Mouse (Mus musculus): ENCODE results near the gene Pvr. TPM values are rescaled to one million over a fixed set of nuclear protein-coding genes. Genes with fewer than 3 reads are reported as not detected.

Pvr gene
- polyA plus RNA-seq, 1 experiment, result 74.9 TPM

- no peaks in the 10 kb centered on the region for H3K36me3 ChIP-seq (ENCODE audit: control insufficient read depth, insufficient read depth, low read length)
- no peaks in the 10 kb centered on the region for H3K27me3 ChIP-seq (ENCODE audit: control insufficient read depth, insufficient read depth, low read length)
- WGBS, result 97% methylated on average over 8 of the region's 8 CpGs
- H3K27ac ChIP-seq (ENCODE audit: control insufficient read depth, insufficient read depth, low read length), result no peak overlapping the region
- peaks cover 29% of the 10 kb centered on the region for H3K4me1 ChIP-seq (replicated peaks; ENCODE audit: control insufficient read depth, insufficient read depth, low read length)
- no peak for DNase-seq
- TF ChIP-seq CTCF (IDR thresholded peaks at IDR 0.05; ENCODE audit: borderline replicate concordance, control insufficient read depth, extremely low read depth, insufficient read depth, low read length, poor library complexity) (no peak), POLR2A (IDR thresholded peaks at IDR 0.05; ENCODE audit: control insufficient read depth, extremely low read depth, insufficient read depth, low read length, poor library complexity) (no peak)
- no peak overlapping the region for H3K4me3 ChIP-seq (ENCODE audit: control insufficient read depth, insufficient read depth, low read length)
These were observed 55.5 kb downstream of the Pvr start for GRCm38 (mm10) chr7:19865246-19866036.

- H3K27me3 ChIP-seq (ENCODE audit: control insufficient read depth, insufficient read depth, low read length), result no peaks in the 10 kb centered on the region
- no peak for DNase-seq
- peaks cover 38% of the 10 kb centered on the region for H3K4me1 ChIP-seq (replicated peaks; ENCODE audit: control insufficient read depth, insufficient read depth, low read length)
- WGBS, result 84% methylated on average over 2 of the region's 2 CpGs
- H3K4me3 ChIP-seq (ENCODE audit: control insufficient read depth, insufficient read depth, low read length), result no peak overlapping the region
- H3K27ac ChIP-seq (ENCODE audit: control insufficient read depth, insufficient read depth, low read length), result no peak overlapping the region
- TF ChIP-seq POLR2A (IDR thresholded peaks at IDR 0.05; ENCODE audit: control insufficient read depth, extremely low read depth, insufficient read depth, low read length, poor library complexity) (no peak), CTCF (IDR thresholded peaks at IDR 0.05; ENCODE audit: borderline replicate concordance, control insufficient read depth, extremely low read depth, insufficient read depth, low read length, poor library complexity) (no peak)
- no peaks in the 10 kb centered on the region for H3K36me3 ChIP-seq (ENCODE audit: control insufficient read depth, insufficient read depth, low read length)
These were observed 56.7 kb downstream of the Pvr start for GRCm38 (mm10) chr7:19864241-19864640.

DNA sequence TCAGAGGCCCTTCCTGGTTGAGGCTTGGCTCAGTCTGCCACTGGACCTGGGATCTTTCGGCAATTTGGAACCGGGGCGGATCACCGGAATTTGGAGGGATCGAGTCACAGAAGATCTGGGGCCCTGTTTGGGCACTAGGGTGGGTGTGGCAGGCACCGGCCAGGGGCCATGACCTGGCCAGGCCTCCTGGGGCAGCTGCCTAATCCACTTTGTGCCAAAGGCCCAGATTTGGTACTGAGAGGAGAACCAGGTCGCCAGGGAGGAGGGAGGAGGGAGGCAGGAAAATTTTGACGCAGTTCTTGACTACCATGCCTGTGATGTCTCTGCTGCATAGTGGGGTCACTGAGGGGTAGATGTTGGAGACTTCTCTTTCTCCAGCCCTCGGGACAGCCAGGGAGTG is 59.8 kb downstream of the Pvr start, which contains the start of gene Ceacam16:
Ceacam16 (minus strand) TSS at position 101 of the 400 bp plus-strand sequence.
- no peak for DNase-seq
- 94% methylated on average over 9 of the region's 9 CpGs for WGBS

DNA sequence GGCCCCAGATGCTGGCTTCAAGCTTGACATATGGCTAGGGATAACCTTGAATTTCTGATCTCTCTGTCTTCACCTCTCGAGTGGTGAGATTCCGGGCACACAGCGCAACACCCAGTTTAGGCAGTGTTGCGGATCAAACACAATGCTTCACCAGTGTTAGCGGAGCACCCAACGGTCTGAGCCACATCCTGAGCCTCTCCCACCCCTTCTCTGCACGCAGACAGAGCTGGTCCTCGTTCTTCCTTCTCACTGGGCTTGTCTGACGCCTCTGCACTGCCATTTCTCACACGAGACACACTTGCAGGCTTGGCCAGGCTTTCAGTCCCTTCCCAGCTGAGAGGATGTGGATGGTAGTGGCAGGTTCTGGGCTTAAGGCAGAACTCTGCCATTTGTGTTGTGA is 61.2 kb downstream of the Pvr start:
- Histone ChIP-seq H3K27ac (ENCODE audit: control insufficient read depth, insufficient read depth, low read length) (no peak overlapping the region), H3K4me1 (replicated peaks; ENCODE audit: control insufficient read depth, insufficient read depth, low read length) (peaks cover 25% of the 10 kb centered on the region), H3K27me3 (ENCODE audit: control insufficient read depth, insufficient read depth, low read length) (no peaks in the 10 kb centered on the region), H3K36me3 (ENCODE audit: control insufficient read depth, insufficient read depth, low read length) (no peaks in the 10 kb centered on the region), H3K4me3 (ENCODE audit: control insufficient read depth, insufficient read depth, low read length) (no peak overlapping the region)
- peak; percentile 45 for DNase-seq
- WGBS, result 2% methylated on average over 10 of the region's 10 CpGs
- TF ChIP-seq POLR2A (IDR thresholded peaks at IDR 0.05; ENCODE audit: control insufficient read depth, extremely low read depth, insufficient read depth, low read length, poor library complexity), result no peak
- TF ChIP-seq CTCF (IDR thresholded peaks at IDR 0.05; ENCODE audit: borderline replicate concordance, control insufficient read depth, extremely low read depth, insufficient read depth, low read length, poor library complexity), result no peak

More for the DNA sequence above, 59.8 kb downstream of the Pvr start, which contains the start of gene Ceacam16:
- no peaks in the 10 kb centered on the region for H3K36me3 ChIP-seq (ENCODE audit: control insufficient read depth, insufficient read depth, low read length)
- no peaks in the 10 kb centered on the region for H3K27me3 ChIP-seq (ENCODE audit: control insufficient read depth, insufficient read depth, low read length)
- no peak within 1 kb of the TSS for H3K27ac ChIP-seq (ENCODE audit: control insufficient read depth, insufficient read depth, low read length)
- H3K4me1 ChIP-seq (replicated peaks; ENCODE audit: control insufficient read depth, insufficient read depth, low read length), result peaks cover 33% of the 10 kb centered on the region
- TF ChIP-seq POLR2A (IDR thresholded peaks at IDR 0.05; ENCODE audit: control insufficient read depth, extremely low read depth, insufficient read depth, low read length, poor library complexity) (no peak), CTCF (IDR thresholded peaks at IDR 0.05; ENCODE audit: borderline replicate concordance, control insufficient read depth, extremely low read depth, insufficient read depth, low read length, poor library complexity) (0 out of 2 replicates have a peak, but pooled peaks have one; percentile 7)
- no peak within 1 kb of the TSS for H3K4me3 ChIP-seq (ENCODE audit: control insufficient read depth, insufficient read depth, low read length)

- Histone ChIP-seq H3K36me3 (ENCODE audit: control insufficient read depth, insufficient read depth, low read length) (no peaks in the 10 kb centered on the region), H3K4me1 (replicated peaks; ENCODE audit: control insufficient read depth, insufficient read depth, low read length) (peaks cover 24% of the 10 kb centered on the region), H3K4me3 (ENCODE audit: control insufficient read depth, insufficient read depth, low read length) (no peak overlapping the region), H3K27ac (ENCODE audit: control insufficient read depth, insufficient read depth, low read length) (no peak overlapping the region), H3K27me3 (ENCODE audit: control insufficient read depth, insufficient read depth, low read length) (no peaks in the 10 kb centered on the region)
- TF ChIP-seq POLR2A (IDR thresholded peaks at IDR 0.05; ENCODE audit: control insufficient read depth, extremely low read depth, insufficient read depth, low read length, poor library complexity) (no peak), CTCF (IDR thresholded peaks at IDR 0.05; ENCODE audit: borderline replicate concordance, control insufficient read depth, extremely low read depth, insufficient read depth, low read length, poor library complexity) (no peak)
- WGBS, result 80% methylated on average over 6 of the region's 6 CpGs
- no peak for DNase-seq
These were observed 64.7 kb downstream of the Pvr start for GRCm38 (mm10) chr7:19856283-19856682.

GRCm38 (mm10) chr7:19855663-19856062 is 65.3 kb downstream of the Pvr start:
- Histone ChIP-seq H3K4me1 (replicated peaks; ENCODE audit: control insufficient read depth, insufficient read depth, low read length) (peaks cover 18% of the 10 kb centered on the region), H3K27me3 (ENCODE audit: control insufficient read depth, insufficient read depth, low read length) (no peaks in the 10 kb centered on the region), H3K36me3 (ENCODE audit: control insufficient read depth, insufficient read depth, low read length) (no peaks in the 10 kb centered on the region), H3K4me3 (ENCODE audit: control insufficient read depth, insufficient read depth, low read length) (no peak overlapping the region), H3K27ac (ENCODE audit: control insufficient read depth, insufficient read depth, low read length) (no peak overlapping the region)
- TF ChIP-seq POLR2A (IDR thresholded peaks at IDR 0.05; ENCODE audit: control insufficient read depth, extremely low read depth, insufficient read depth, low read length, poor library complexity) (no peak), CTCF (IDR thresholded peaks at IDR 0.05; ENCODE audit: borderline replicate concordance, control insufficient read depth, extremely low read depth, insufficient read depth, low read length, poor library complexity) (no peak)
- WGBS, result 64% methylated on average over 5 of the region's 5 CpGs
- DNase-seq, result no peak

Other genes starting within 250 kb of the Pvr start
- 6.7 and 7.1 TPM in 2 replicates for gene Apoc2, start 243.2 kb downstream of the Pvr start, polyA plus RNA-seq (2012; rRNA removed)
- not detected in 2 replicates for gene Gm44805, start 239.7 kb downstream of the Pvr start, polyA plus RNA-seq (2012; rRNA removed)
- gene Apoc4, start 239.7 kb downstream of the Pvr start, polyA plus RNA-seq (2012; rRNA removed), result 1.5 and 6.2 TPM in 2 replicates
- 24.8 and 38.0 TPM in 2 replicates for gene Apoc1, start 228.5 kb downstream of the Pvr start, polyA plus RNA-seq (2012; rRNA removed)
- gene Apoe, start 222.0 kb downstream of the Pvr start, polyA plus RNA-seq (2012; rRNA removed), result 1,583 and 2,086 TPM in 2 replicates
- gene Tomm40, start 205.7 kb downstream of the Pvr start, polyA plus RNA-seq (2012; rRNA removed), result 109 and 120 TPM in 2 replicates
- gene Nectin2, start 170.7 kb downstream of the Pvr start, polyA plus RNA-seq (2012; rRNA removed), result 10.0 and 11.4 TPM in 2 replicates
- 36.4 and 55.5 TPM in 2 replicates for gene Bcam, start 150.1 kb downstream of the Pvr start, polyA plus RNA-seq (2012; rRNA removed)
- gene Cblc, start 124.4 kb downstream of the Pvr start, polyA plus RNA-seq (2012; rRNA removed), result 2.4 and 2.8 TPM in 2 replicates
- 54.4 and 67.2 TPM in 2 replicates for gene Bcl3, start 98.4 kb downstream of the Pvr start, polyA plus RNA-seq (2012; rRNA removed)
- gene Gm19345, start 69.2 kb downstream of the Pvr start, polyA plus RNA-seq (2012; rRNA removed), result 0.36 and 0.57 TPM in 2 replicates
- 3.3 and 3.9 TPM in 2 replicates for gene Ceacam16, start 59.9 kb downstream of the Pvr start, polyA plus RNA-seq (2012; rRNA removed)
- gene Ceacam19, start 33.2 kb downstream of the Pvr start, polyA plus RNA-seq (2012; rRNA removed), result 0.30 and 0.36 TPM in 2 replicates
- gene Igsf23, start 29.6 kb upstream of the Pvr start, polyA plus RNA-seq (2012; rRNA removed), result 17.3 and 22.4 TPM in 2 replicates
- 0.49 and 0.57 TPM in 2 replicates for gene Ceacam20, start 44.3 kb upstream of the Pvr start, polyA plus RNA-seq (2012; rRNA removed)
- 0.03 TPM in 1 of 2 replicates, not detected in the other for gene Nlrp9b, start 70.3 kb upstream of the Pvr start, polyA plus RNA-seq (2012; rRNA removed)
- gene Vmn1r91, start 178.5 kb upstream of the Pvr start, polyA plus RNA-seq (2012; rRNA removed), result not detected in 2 replicates
- gene Gm16442, start 201.4 kb upstream of the Pvr start, polyA plus RNA-seq (2012; rRNA removed), result not detected in 2 replicates
- not detected in 2 replicates for gene Vmn1r93, start 217.9 kb upstream of the Pvr start, polyA plus RNA-seq (2012; rRNA removed)
- not detected in 2 replicates for gene Vmn1r94, start 247.2 kb upstream of the Pvr start, polyA plus RNA-seq (2012; rRNA removed)